Mouse (Mus musculus): ENCODE measurements around the gene Stxbp6. TPM values are rescaled to one million over a fixed set of nuclear protein-coding genes. Genes with fewer than 3 reads are reported as not detected.

The Stxbp6 gene
- polyA plus RNA-seq, 1 experiment from 2014 or later, result 34.1 TPM

DNA sequence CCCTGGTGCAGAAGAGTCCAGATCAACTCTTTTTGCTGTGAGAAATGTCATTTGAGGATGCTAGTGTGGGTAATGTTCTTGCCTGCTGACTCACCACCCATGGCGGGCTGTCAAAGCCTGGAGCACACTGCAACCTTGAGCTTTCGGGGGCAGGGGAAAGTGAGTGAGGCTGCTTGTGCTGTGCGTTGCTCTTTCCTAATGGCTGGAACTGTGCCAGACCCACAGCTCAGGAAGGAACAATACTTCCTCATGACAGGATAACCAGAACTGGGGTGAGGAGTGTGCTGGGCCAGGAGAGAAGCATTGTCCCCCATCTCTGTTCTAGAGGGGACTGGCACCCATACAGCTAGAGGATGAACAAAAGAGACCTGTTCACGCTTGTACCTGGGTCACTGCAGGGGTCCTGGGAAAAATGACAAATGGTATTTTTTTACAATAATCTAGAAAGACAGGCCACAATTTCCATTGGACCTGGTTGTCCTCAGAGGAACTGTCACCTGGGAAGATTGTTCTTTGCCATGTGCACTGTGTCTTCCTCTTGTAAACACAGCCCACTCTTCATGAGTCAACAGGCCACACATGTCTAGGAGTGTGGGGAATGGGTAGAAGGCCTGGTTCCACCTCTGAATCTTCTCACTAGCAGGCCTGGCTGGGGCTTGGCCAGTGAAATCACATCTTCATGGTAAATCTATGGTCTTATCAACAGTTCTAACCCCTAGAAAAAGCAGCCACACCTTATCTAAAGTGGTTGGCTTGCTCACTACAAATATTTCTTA lies 216.2 kb downstream of the Stxbp6 start:
- H3K4me2 ChIP-seq (replicated peaks; ENCODE audit: low read depth, low read length), result no peak overlapping the region
- H3K9me3 ChIP-seq (ENCODE audit: control insufficient read depth, low read length), result no peaks in the 10 kb centered on the region
- H3K4me1 ChIP-seq (ENCODE audit: control insufficient read depth, insufficient read depth, low read length), result no peaks in the 10 kb centered on the region
- WGBS, result 53% methylated on average over 4 of the region's 4 CpGs
- ATAC-seq (ENCODE audit: low FRiP score, low TSS enrichment), result peak; percentile 73; the same call in 1 of the 2 replicates
- H3K36me3 ChIP-seq (ENCODE audit: control insufficient read depth, insufficient read depth, low read length), result 0 out of 2 replicates have a peak, but pooled peaks cover 3% of the 10 kb centered on the region
- no peak overlapping the region for H3K4me3 ChIP-seq (ENCODE audit: low read length)
- no peak overlapping the region for H3K27ac ChIP-seq (ENCODE audit: low read depth, low read length)
- no peaks in the 10 kb centered on the region for H3K27me3 ChIP-seq (ENCODE audit: control insufficient read depth, insufficient read depth, low read length)
- H3K9ac ChIP-seq (ENCODE audit: low read depth, low read length), result no peak overlapping the region

DNA sequence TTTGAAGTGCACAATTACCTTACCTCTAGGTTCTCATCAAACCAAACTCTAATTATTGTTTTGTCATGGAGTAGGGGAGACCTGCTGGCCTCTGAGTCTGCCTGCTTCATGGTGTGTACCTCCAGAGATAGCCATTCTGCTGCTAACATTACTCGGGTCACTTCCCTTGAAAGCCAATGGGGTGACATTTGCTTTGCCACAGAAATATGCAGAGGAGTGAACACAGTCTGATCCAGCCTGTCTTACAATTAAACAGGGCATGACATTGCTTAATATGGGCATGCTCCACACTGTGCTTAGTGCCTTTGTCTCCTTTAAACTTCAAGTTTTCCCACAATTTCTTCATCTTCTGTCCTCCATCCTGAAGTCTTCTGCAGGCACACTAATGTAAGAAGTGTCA lies 222.5 kb downstream of the Stxbp6 start:
- no peak for ATAC-seq (ENCODE audit: low FRiP score, low TSS enrichment)
- Histone ChIP-seq H3K9me3 (ENCODE audit: control insufficient read depth, low read length) (no peaks in the 10 kb centered on the region), H3K4me3 (ENCODE audit: low read length) (no peak overlapping the region), H3K36me3 (ENCODE audit: control insufficient read depth, insufficient read depth, low read length) (no peaks in the 10 kb centered on the region), H3K27ac (ENCODE audit: low read depth, low read length) (no peak overlapping the region), H3K4me2 (replicated peaks; ENCODE audit: low read depth, low read length) (no peak overlapping the region), H3K9ac (ENCODE audit: low read depth, low read length) (no peak overlapping the region), H3K4me1 (ENCODE audit: control insufficient read depth, insufficient read depth, low read length) (no peaks in the 10 kb centered on the region), H3K27me3 (ENCODE audit: control insufficient read depth, insufficient read depth, low read length) (no peaks in the 10 kb centered on the region)
- 68% methylated on average over 1 of the region's 1 CpGs for WGBS

DNA sequence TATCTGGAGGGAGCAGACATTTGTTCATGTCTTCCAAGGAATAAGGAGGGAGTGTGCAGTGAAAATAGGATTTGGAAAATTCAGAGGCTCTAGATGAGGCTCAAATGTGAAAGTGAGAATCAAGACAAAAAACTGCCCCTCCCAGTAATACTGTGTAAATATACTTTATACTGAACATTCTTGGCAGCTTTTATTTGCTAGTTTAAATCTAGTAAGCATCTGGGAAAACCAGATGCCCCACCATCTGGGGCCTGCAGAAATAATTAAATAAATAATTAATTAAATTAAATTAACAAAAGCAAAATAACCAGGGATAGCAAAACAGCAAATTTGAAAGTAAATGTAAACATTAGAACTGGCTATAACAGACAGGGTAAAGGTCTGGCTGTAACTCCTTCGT lies 224.0 kb downstream of the Stxbp6 start:
- no peaks in the 10 kb centered on the region for H3K36me3 ChIP-seq (ENCODE audit: control insufficient read depth, insufficient read depth, low read length)
- H3K9me3 ChIP-seq (ENCODE audit: control insufficient read depth, low read length), result no peaks in the 10 kb centered on the region
- ATAC-seq (ENCODE audit: low FRiP score, low TSS enrichment), result no peak
- no peaks in the 10 kb centered on the region for H3K4me1 ChIP-seq (ENCODE audit: control insufficient read depth, insufficient read depth, low read length)
- no peaks in the 10 kb centered on the region for H3K27me3 ChIP-seq (ENCODE audit: control insufficient read depth, insufficient read depth, low read length)
- H3K4me2 ChIP-seq (replicated peaks; ENCODE audit: low read depth, low read length), result no peak overlapping the region
- 75% methylated on average over 1 of the region's 1 CpGs for WGBS
- H3K27ac ChIP-seq (ENCODE audit: low read depth, low read length), result no peak overlapping the region
- H3K9ac ChIP-seq (ENCODE audit: low read depth, low read length), result no peak overlapping the region
- H3K4me3 ChIP-seq (ENCODE audit: low read length), result no peak overlapping the region

DNA sequence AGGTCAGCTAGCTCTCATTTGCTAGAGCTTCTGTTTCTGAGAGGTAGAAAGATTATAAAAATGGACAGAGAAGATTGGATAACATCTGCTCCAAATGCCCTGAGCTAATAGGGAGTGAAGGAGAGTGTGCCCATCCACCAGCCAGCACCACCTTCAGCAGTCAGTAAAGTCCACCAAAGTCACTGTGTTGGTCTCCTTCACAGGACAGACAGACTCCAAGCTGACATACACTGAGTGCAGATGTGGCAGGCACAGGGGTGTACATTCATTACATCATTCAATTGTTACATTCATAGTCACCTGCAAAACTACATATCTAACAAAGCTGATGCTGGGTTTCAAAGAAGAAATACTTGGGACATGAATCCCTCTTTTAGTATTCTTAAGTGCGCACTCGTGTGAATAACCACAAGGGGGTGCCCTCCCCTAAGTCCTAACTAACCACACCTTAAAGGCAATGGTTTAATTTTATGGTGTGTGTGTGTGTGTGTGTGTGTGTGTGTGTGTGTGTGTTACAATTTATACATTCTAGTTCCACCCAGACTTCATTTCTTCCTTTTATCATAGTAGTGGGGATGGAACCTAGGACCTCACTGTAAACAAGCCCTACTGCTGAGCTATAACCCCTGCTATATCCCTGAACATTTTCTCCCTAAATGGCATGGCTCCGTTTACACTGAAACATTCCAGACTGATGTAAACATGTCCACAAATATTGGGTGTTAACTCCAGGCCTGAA lies 225.9 kb downstream of the Stxbp6 start:
- H3K27ac ChIP-seq (ENCODE audit: low read depth, low read length), result no peak overlapping the region
- H3K9me3 ChIP-seq (ENCODE audit: control insufficient read depth, low read length), result no peaks in the 10 kb centered on the region
- no peaks in the 10 kb centered on the region for H3K27me3 ChIP-seq (ENCODE audit: control insufficient read depth, insufficient read depth, low read length)
- no peak overlapping the region for H3K4me3 ChIP-seq (ENCODE audit: low read length)
- ATAC-seq (ENCODE audit: low FRiP score, low TSS enrichment), result peak; percentile 60; the same call in 1 of the 2 replicates
- H3K36me3 ChIP-seq (ENCODE audit: control insufficient read depth, insufficient read depth, low read length), result no peaks in the 10 kb centered on the region
- H3K4me2 ChIP-seq (replicated peaks; ENCODE audit: low read depth, low read length), result no peak overlapping the region
- no peaks in the 10 kb centered on the region for H3K4me1 ChIP-seq (ENCODE audit: control insufficient read depth, insufficient read depth, low read length)
- no peak overlapping the region for H3K9ac ChIP-seq (ENCODE audit: low read depth, low read length)
- WGBS, result 50% methylated on average over 3 of the region's 3 CpGs

DNA sequence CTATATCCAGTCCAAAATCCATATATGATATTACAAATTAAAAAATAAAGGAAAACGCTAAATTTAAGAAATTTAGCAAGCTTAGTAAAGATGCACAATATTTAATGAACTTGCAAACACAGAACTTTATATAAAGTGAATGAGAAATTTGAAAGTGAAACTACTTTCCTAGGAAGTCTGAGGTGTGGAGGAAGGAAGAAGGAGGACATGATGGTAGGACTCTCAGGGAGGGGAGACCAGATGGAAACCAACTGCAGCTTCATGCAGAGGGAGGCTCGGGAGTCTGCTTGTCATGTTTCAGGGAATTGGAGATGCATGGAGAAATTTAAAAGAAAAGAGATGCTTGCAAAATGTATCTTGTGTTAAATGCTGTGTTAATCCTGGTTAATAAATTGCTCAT lies 233.9 kb downstream of the Stxbp6 start:
- Histone ChIP-seq H3K27me3 (ENCODE audit: control insufficient read depth, insufficient read depth, low read length) (no peaks in the 10 kb centered on the region), H3K9me3 (ENCODE audit: control insufficient read depth, low read length) (no peaks in the 10 kb centered on the region), H3K27ac (ENCODE audit: low read depth, low read length) (no peak overlapping the region), H3K4me2 (replicated peaks; ENCODE audit: low read depth, low read length) (no peak overlapping the region), H3K4me1 (ENCODE audit: control insufficient read depth, insufficient read depth, low read length) (0 out of 2 replicates have a peak, but pooled peaks cover 3% of the 10 kb centered on the region), H3K4me3 (ENCODE audit: low read length) (no peak overlapping the region), H3K36me3 (ENCODE audit: control insufficient read depth, insufficient read depth, low read length) (no peaks in the 10 kb centered on the region), H3K9ac (ENCODE audit: low read depth, low read length) (no peak overlapping the region)
- 66% methylated on average over 2 of the region's 2 CpGs for WGBS
- ATAC-seq (ENCODE audit: low FRiP score, low TSS enrichment), result no peak

DNA sequence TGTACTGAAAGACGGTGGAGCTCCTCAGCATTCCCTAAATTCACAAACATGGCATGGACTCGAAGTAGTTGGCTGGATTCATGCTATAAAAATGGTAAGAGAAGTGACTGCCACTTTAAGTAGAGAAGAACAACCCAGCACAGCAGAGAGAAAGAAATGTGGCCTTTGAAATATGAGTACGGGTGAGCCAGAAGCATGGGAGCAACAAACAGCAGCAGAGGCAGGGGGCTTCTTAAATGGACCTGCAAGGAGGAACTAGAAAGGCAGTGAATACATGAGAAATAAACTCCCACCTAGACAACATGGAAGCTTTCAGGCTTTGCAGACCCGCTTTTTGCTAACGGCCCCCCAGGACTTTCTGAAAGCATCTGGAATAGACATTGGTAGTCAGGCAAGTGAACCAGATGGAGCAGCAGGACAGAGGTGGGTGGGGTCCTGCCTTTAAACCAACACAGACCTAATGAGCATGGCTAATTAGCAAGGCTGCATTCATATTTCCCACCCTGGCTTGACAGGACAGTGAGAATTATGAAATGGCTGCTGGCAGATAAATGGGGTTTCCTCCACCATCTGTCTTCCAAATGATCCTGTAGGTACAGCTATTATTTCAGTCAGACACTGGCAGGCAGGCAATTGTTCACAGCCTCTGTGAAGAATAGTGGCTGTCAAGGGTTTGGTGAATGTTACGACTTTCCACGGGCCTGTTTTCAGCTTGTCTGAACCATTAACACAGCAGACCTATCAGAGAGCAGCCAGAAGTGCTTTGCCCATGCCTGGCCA lies 234.7 kb downstream of the Stxbp6 start:
- no peaks in the 10 kb centered on the region for H3K27me3 ChIP-seq (ENCODE audit: control insufficient read depth, insufficient read depth, low read length)
- no peak overlapping the region for H3K4me2 ChIP-seq (replicated peaks; ENCODE audit: low read depth, low read length)
- 13% methylated on average over 7 of the region's 7 CpGs for WGBS
- ATAC-seq (ENCODE audit: low FRiP score, low TSS enrichment), result peak; percentile 39; the same call in 1 of the 2 replicates
- peak overlapping the region; percentile 11; the same call in 1 of the 2 replicates for H3K27ac ChIP-seq (ENCODE audit: low read depth, low read length)
- 0 out of 2 replicates have a peak, but pooled peaks cover 3% of the 10 kb centered on the region for H3K4me1 ChIP-seq (ENCODE audit: control insufficient read depth, insufficient read depth, low read length)
- H3K36me3 ChIP-seq (ENCODE audit: control insufficient read depth, insufficient read depth, low read length), result no peaks in the 10 kb centered on the region
- no peak overlapping the region for H3K9ac ChIP-seq (ENCODE audit: low read depth, low read length)
- no peak overlapping the region for H3K4me3 ChIP-seq (ENCODE audit: low read length)
- no peaks in the 10 kb centered on the region for H3K9me3 ChIP-seq (ENCODE audit: control insufficient read depth, low read length)

DNA sequence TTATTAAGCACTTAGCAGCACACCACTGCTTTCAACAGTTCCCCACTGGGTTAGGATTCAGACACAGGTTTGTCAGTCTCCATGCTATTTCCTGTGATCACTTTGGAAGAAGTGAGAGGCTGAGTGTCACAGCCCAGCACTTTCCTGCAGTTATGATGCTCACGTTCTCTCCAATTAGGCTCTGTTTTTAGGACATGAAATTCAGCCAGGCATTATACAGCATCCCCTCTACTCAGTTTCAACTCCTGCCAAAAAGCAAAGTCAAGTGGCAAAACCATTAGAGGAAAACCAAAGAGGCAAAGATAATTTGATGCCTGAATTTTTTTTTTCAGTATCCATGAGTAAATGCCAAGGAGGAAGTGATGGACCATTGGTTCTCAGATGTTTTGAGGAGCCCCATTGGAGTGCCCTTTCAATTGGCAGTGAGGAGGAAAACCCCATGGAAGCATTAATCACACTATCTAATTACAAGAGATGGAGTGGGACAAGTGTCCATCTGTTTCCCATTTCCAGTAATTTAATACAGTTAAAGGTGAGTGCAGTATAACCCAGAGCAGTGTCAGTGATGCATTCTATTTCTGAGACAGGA lies 238.5 kb downstream of the Stxbp6 start:
- no peak overlapping the region for H3K4me2 ChIP-seq (replicated peaks; ENCODE audit: low read depth, low read length)
- ATAC-seq (ENCODE audit: low FRiP score, low TSS enrichment), result peak; percentile 89
- H3K36me3 ChIP-seq (ENCODE audit: control insufficient read depth, insufficient read depth, low read length), result no peaks in the 10 kb centered on the region
- no peak overlapping the region for H3K4me3 ChIP-seq (ENCODE audit: low read length)
- H3K9me3 ChIP-seq (ENCODE audit: control insufficient read depth, low read length), result no peaks in the 10 kb centered on the region; the same call in 1 of the 2 replicates
- no peaks in the 10 kb centered on the region for H3K27me3 ChIP-seq (ENCODE audit: control insufficient read depth, insufficient read depth, low read length)
- H3K9ac ChIP-seq (ENCODE audit: low read depth, low read length), result no peak overlapping the region
- H3K4me1 ChIP-seq (ENCODE audit: control insufficient read depth, insufficient read depth, low read length), result 0 out of 2 replicates have a peak, but pooled peaks cover 3% of the 10 kb centered on the region
- no peak overlapping the region for H3K27ac ChIP-seq (ENCODE audit: low read depth, low read length)
- 46% methylated on average over 1 of the region's 1 CpGs for WGBS

DNA sequence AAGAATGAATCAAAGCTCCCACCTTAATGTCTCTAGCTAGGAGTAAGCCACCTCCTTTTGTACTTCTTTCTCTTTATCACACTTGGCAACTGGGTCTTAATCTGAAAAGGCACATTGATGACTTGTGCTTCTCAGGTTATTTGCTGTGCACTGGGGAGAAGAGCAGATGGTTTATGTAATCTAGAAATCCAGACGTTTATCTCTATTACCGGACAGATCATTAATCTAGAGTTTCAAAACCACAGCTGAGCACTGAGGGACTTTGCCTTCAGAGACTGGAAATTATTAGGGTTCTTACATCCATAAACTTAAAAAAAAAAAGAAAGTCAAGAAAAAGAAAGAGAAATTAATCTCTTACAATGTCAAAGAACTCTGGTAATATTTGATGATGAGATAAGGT lies 262.6 kb downstream of the Stxbp6 start:
- H3K4me1 ChIP-seq (ENCODE audit: control insufficient read depth, insufficient read depth, low read length), result no peaks in the 10 kb centered on the region
- H3K4me3 ChIP-seq (ENCODE audit: low read length), result no peak overlapping the region
- no peaks in the 10 kb centered on the region for H3K36me3 ChIP-seq (ENCODE audit: control insufficient read depth, insufficient read depth, low read length)
- H3K27me3 ChIP-seq (ENCODE audit: control insufficient read depth, insufficient read depth, low read length), result no peaks in the 10 kb centered on the region
- no peak overlapping the region for H3K9ac ChIP-seq (ENCODE audit: low read depth, low read length)
- H3K27ac ChIP-seq (ENCODE audit: low read depth, low read length), result no peak overlapping the region
- 30% methylated on average over 2 of the region's 2 CpGs for WGBS
- H3K9me3 ChIP-seq (ENCODE audit: control insufficient read depth, low read length), result no peaks in the 10 kb centered on the region
- peak; percentile 60; the same call in 1 of the 2 replicates for ATAC-seq (ENCODE audit: low FRiP score, low TSS enrichment)
- no peak overlapping the region for H3K4me2 ChIP-seq (replicated peaks; ENCODE audit: low read depth, low read length)
